Mouse (Mus musculus): ENCODE measurements around the gene Il34.
"Not testable (repeated sequence)": the region's sequence is repeated elsewhere in the genome, so short reads cannot be mapped to it uniquely, and the experiment has no call there.

Il34 gene

GRCm38 (mm10) chr8:110810481-110811065 lies 4.8 kb upstream of the Il34 start:
- no peak for DNase-seq (ENCODE audit: low read depth)

GRCm38 (mm10) chr8:110809831-110810230 lies 4.1 kb upstream of the Il34 start:
- no peak for DNase-seq (ENCODE audit: low read depth)

GRCm38 (mm10) chr8:110808495-110809472 lies 3.1 kb upstream of the Il34 start:
- no peak for DNase-seq (ENCODE audit: low read depth)

GRCm38 (mm10) chr8:110806146-110806545 lies 422 bp upstream of the Il34 start:
- DNase-seq (ENCODE audit: low read depth) = no peak

GRCm38 (mm10) chr8:110804825-110805514 lies 754 bp downstream of the Il34 start:
- DNase-seq (ENCODE audit: low read depth) = no peak

- DNase-seq (ENCODE audit: low read depth) = no peak
Measured at GRCm38 (mm10) chr8:110803856-110804255, 1.9 kb downstream of the Il34 start.

- no peak for DNase-seq (ENCODE audit: low read depth)
Measured at GRCm38 (mm10) chr8:110802988-110803387, 2.7 kb downstream of the Il34 start.

GRCm38 (mm10) chr8:110797086-110797485 lies 8.6 kb downstream of the Il34 start:
- DNase-seq (ENCODE audit: low read depth) = no peak

- no peak for DNase-seq (ENCODE audit: low read depth)
Measured at GRCm38 (mm10) chr8:110794363-110794965, 11.3 kb downstream of the Il34 start.

- no peak for DNase-seq (ENCODE audit: low read depth)
Measured at GRCm38 (mm10) chr8:110793936-110794335, 11.8 kb downstream of the Il34 start.

GRCm38 (mm10) chr8:110793511-110793910 lies 12.2 kb downstream of the Il34 start:
- no peak for DNase-seq (ENCODE audit: low read depth)

- no peak for DNase-seq (ENCODE audit: low read depth)
Measured at GRCm38 (mm10) chr8:110792574-110793200, 13.0 kb downstream of the Il34 start.

GRCm38 (mm10) chr8:110791164-110791563 lies 14.6 kb downstream of the Il34 start:
- DNase-seq (ENCODE audit: low read depth) = no peak

GRCm38 (mm10) chr8:110790270-110790669 lies 15.5 kb downstream of the Il34 start:
- no peak for DNase-seq (ENCODE audit: low read depth)

- no peak for DNase-seq (ENCODE audit: low read depth)
Measured at GRCm38 (mm10) chr8:110789571-110789970, 16.2 kb downstream of the Il34 start.

- no peak for DNase-seq (ENCODE audit: low read depth)
Measured at GRCm38 (mm10) chr8:110788981-110789380, 16.7 kb downstream of the Il34 start.

- no peak for DNase-seq (ENCODE audit: low read depth)
Measured at GRCm38 (mm10) chr8:110787411-110787954, 18.2 kb downstream of the Il34 start.

- no peak for DNase-seq (ENCODE audit: low read depth)
Measured at GRCm38 (mm10) chr8:110786934-110787333, 18.8 kb downstream of the Il34 start.

- not testable (repeated sequence) for DNase-seq (ENCODE audit: low read depth)
Measured at GRCm38 (mm10) chr8:110786501-110786900, 19.2 kb downstream of the Il34 start.

GRCm38 (mm10) chr8:110785366-110785765 lies 20.4 kb downstream of the Il34 start:
- no peak for DNase-seq (ENCODE audit: low read depth)

- no peak for DNase-seq (ENCODE audit: low read depth)
Measured at GRCm38 (mm10) chr8:110779924-110780718, 25.6 kb downstream of the Il34 start.
